Mouse (Mus musculus): ENCODE measurements around the gene Plekho1. TPM values are rescaled to one million over a fixed set of nuclear protein-coding genes. Genes with fewer than 3 reads are reported as not detected.

The Plekho1 gene
- 10.1 and 15.2 TPM in 2 replicates for polyA plus RNA-seq (2021; fragmentation: Nextera tagmentation)
- long read RNA-seq, experiment 1, transcript Plekho1-201 (6 exons, 1,931 nt), result major isoform, 7 of 9 reads
- long read RNA-seq, experiment 1, partial matches to known transcripts, result 1 of 9 reads
- long read RNA-seq, experiment 1, other reads (novel, unspliced or antisense), result 1 of 9 reads
- long read RNA-seq, experiment 2, transcript Plekho1-201 (6 exons, 1,931 nt), result major isoform, 14 of 23 reads
- long read RNA-seq, experiment 2, transcript Plekho1-203 (5 exons, 788 nt), result minor isoform, 8 of 23 reads
- long read RNA-seq, experiment 2, partial matches to known transcripts, result 1 of 23 reads
- long read RNA-seq, experiment 2, other reads (novel, unspliced or antisense), result 0 of 23 reads

GRCm38 (mm10) chr3:95995802-95996428 lies at the start of gene Plekho1:
Gene Plekho1 (minus strand): TSS chr3:95996001.

Other genes with a start within 250 kb of the Plekho1 start
- 26.4 and 29.2 TPM in 2 replicates for gene Tars2, start 235.8 kb downstream of the Plekho1 start, polyA plus RNA-seq (2021; fragmentation: Nextera tagmentation)
- 37.2 and 41.5 TPM in 2 replicates for gene Rprd2, start 177.1 kb downstream of the Plekho1 start, polyA plus RNA-seq (2021; fragmentation: Nextera tagmentation)
- 6.9 and 7.0 TPM in 2 replicates for gene Prpf3, start 140.1 kb downstream of the Plekho1 start, polyA plus RNA-seq (2021; fragmentation: Nextera tagmentation)
- 669 and 698 TPM in 2 replicates for gene Mrps21, start 124.5 kb downstream of the Plekho1 start, polyA plus RNA-seq (2021; fragmentation: Nextera tagmentation)
- gene Ciart, start 113.8 kb downstream of the Plekho1 start, polyA plus RNA-seq (2021; fragmentation: Nextera tagmentation), result 10.2 and 13.2 TPM in 2 replicates
- 7.1 and 11.0 TPM in 2 replicates for gene BC028528, start 104.0 kb downstream of the Plekho1 start, polyA plus RNA-seq (2021; fragmentation: Nextera tagmentation)
- 35.5 and 57.8 TPM in 2 replicates for gene Aph1a, start 102.0 kb downstream of the Plekho1 start, polyA plus RNA-seq (2021; fragmentation: Nextera tagmentation)
- gene Car14, start 91.3 kb downstream of the Plekho1 start, polyA plus RNA-seq (2021; fragmentation: Nextera tagmentation), result 13.2 and 37.6 TPM in 2 replicates
- 7.9 and 11.3 TPM in 2 replicates for gene Anp32e, start 66.8 kb downstream of the Plekho1 start, polyA plus RNA-seq (2021; fragmentation: Nextera tagmentation)
- 20.4 and 23.1 TPM in 2 replicates for gene Vps45, start 62.5 kb upstream of the Plekho1 start, polyA plus RNA-seq (2021; fragmentation: Nextera tagmentation)
- gene Otud7b, start 108.5 kb upstream of the Plekho1 start, polyA plus RNA-seq (2021; fragmentation: Nextera tagmentation), result 7.7 and 8.0 TPM in 2 replicates
- gene Mtmr11, start 166.0 kb upstream of the Plekho1 start, polyA plus RNA-seq (2021; fragmentation: Nextera tagmentation), result 2.4 and 3.0 TPM in 2 replicates
- 26.4 and 34.0 TPM in 2 replicates for gene Sf3b4, start 176.3 kb upstream of the Plekho1 start, polyA plus RNA-seq (2021; fragmentation: Nextera tagmentation)
- gene Sv2a, start 185.2 kb upstream of the Plekho1 start, polyA plus RNA-seq (2021; fragmentation: Nextera tagmentation), result 59.4 and 61.5 TPM in 2 replicates
- 77.8 and 84.9 TPM in 2 replicates for gene Bola1, start 223.7 kb upstream of the Plekho1 start, polyA plus RNA-seq (2021; fragmentation: Nextera tagmentation)
- 1.0 TPM in 1 of 2 replicates, not detected in the other for gene Hist2h2ab, start 223.9 kb upstream of the Plekho1 start, polyA plus RNA-seq (2021; fragmentation: Nextera tagmentation)
- 3.7 and 6.7 TPM in 2 replicates for gene Hist2h2ac, start 224.9 kb upstream of the Plekho1 start, polyA plus RNA-seq (2021; fragmentation: Nextera tagmentation)
- 7.2 and 8.0 TPM in 2 replicates for gene Hist2h2be, start 225.1 kb upstream of the Plekho1 start, polyA plus RNA-seq (2021; fragmentation: Nextera tagmentation)
- 1.7 and 2.9 TPM in 2 replicates for gene Hist2h3c2, start 243.1 kb upstream of the Plekho1 start, polyA plus RNA-seq (2021; fragmentation: Nextera tagmentation)
- 117 and 163 TPM in 2 replicates for gene Hist2h2aa2, start 244.3 kb upstream of the Plekho1 start, polyA plus RNA-seq (2021; fragmentation: Nextera tagmentation)
- 141 and 245 TPM in 2 replicates for gene Hist2h2aa1, start 249.5 kb upstream of the Plekho1 start, polyA plus RNA-seq (2021; fragmentation: Nextera tagmentation)

Data from layer of hippocampus, adult 6 months (tissue).